Mouse (Mus musculus) myocyte (in vitro differentiated cells): ENCODE measurements around the gene Nkain2.

Experiments used
- CEBPB ChIP-seq: IDR thresholded peaks from 2 replicates; pipeline ENCODE4 v1.6.1; 2011; ENCODE audit warnings: mild to moderate bottlenecking, moderate library complexity; ENCODE audit not compliant: poor library complexity, insufficient read depth, severe bottlenecking
- E2F4 ChIP-seq: IDR thresholded peaks from one replicate; pipeline ENCODE4 v1.6.1; 2011; ENCODE audit warnings: mild to moderate bottlenecking, control low read depth, moderate library complexity; ENCODE audit not compliant: insufficient read depth
- MAX ChIP-seq: IDR thresholded peaks from one replicate; pipeline ENCODE4 v1.6.1; 2011; ENCODE audit warnings: low read depth, mild to moderate bottlenecking, control low read depth
- MYOD1 ChIP-seq, 3 experiments: IDR thresholded peaks; one replicate each; pipeline ENCODE4 v1.6.1; 2011; ENCODE audit warnings: control low read depth in 2 of 3, low read depth in 2 of 3, mild to moderate bottlenecking in 2 of 3, moderate library complexity in 1 of 3; ENCODE audit not compliant: insufficient read length in 2 of 3, control insufficient read depth in 1 of 3
- MYOG ChIP-seq, 3 experiments: IDR thresholded peaks; one replicate each; pipeline ENCODE4 v1.6.1; 2011; ENCODE audit warnings: control low read depth in 2 of 3, low read depth in 2 of 3, mild to moderate bottlenecking in 2 of 3; ENCODE audit not compliant: insufficient read length in 2 of 3, control insufficient read depth in 1 of 3, insufficient read depth in 1 of 3
- POLR2A ChIP-seq: IDR thresholded peaks from one replicate; pipeline ENCODE4 v1.6.1; 2011; ENCODE audit warnings: low read depth, mild to moderate bottlenecking, control low read depth, moderate library complexity; ENCODE audit not compliant: insufficient read length
- POLR2AphosphoS2 ChIP-seq: IDR thresholded peaks from one replicate; pipeline ENCODE4 v1.6.1; 2011; ENCODE audit warnings: low read depth, control low read depth; ENCODE audit not compliant: insufficient read length
- REST ChIP-seq: IDR thresholded peaks from one replicate; pipeline ENCODE4 v1.6.1; 2011; ENCODE audit warnings: mild to moderate bottlenecking, control low read depth, moderate library complexity; ENCODE audit not compliant: insufficient read depth, insufficient read length
- TCF12 ChIP-seq: IDR thresholded peaks from one replicate; pipeline ENCODE4 v1.6.1; 2011; ENCODE audit warnings: mild to moderate bottlenecking, control low read depth; ENCODE audit not compliant: poor library complexity, insufficient read depth, severe bottlenecking
- TCF3 ChIP-seq: IDR thresholded peaks from one replicate; pipeline ENCODE4 v1.6.1; 2011; ENCODE audit warnings: low read depth, control low read depth; ENCODE audit not compliant: insufficient read length
- USF1 ChIP-seq: IDR thresholded peaks from one replicate; pipeline ENCODE4 v1.6.1; 2011; ENCODE audit warnings: low read depth, mild to moderate bottlenecking, control low read depth, moderate library complexity

- TF ChIP-seq MYOG (IDR thresholded peaks at IDR 0.05; ENCODE audit: control insufficient read depth in 1 of 3, insufficient read depth in 1 of 3, insufficient read length in 2 of 3, low read depth in 2 of 3) (no peak), POLR2A (no peak), CEBPB (no peak), USF1 (no peak), POLR2AphosphoS2 (no peak), MYOD1 (IDR thresholded peaks at IDR 0.05; ENCODE audit: control insufficient read depth in 1 of 3, insufficient read length in 2 of 3, low read depth in 2 of 3) (no peak), E2F4 (no peak), TCF12 (no peak), TCF3 (no peak), MAX (no peak), REST (no peak)
Observed at GRCm38 (mm10) chr10:32001216-32001753, 889.0 kb downstream of the Nkain2 start.
